Mouse (Mus musculus) hindbrain, embryonic 13.5 days (tissue): ENCODE data around the gene Myo5a. TPM values are rescaled to one million over a fixed set of nuclear protein-coding genes. Genes with fewer than 3 reads are reported as not detected.
A peak's percentile ranks its signal among the peaks of the same experiment; 100 is the strongest.

Experiments used
- ATAC-seq: fragments of 200-750 bp; cut with Nextera tagmentation; 2 replicates; pipeline ENCODE4 v1.8.0; 2017; ENCODE audit warnings: moderate TSS enrichment; ENCODE audit not compliant: low FRiP score
- H3K27ac ChIP-seq: fragments of 300-500 bp; sonication (generic); 2 replicates; pipeline ENCODE4 v1.5.1; 2015; ENCODE audit warnings: inconsistent platforms, mild to moderate bottlenecking, moderate library complexity
- H3K27me3 ChIP-seq: fragments of 300-500 bp; sonication (generic); 2 replicates; pipeline ENCODE4 v1.6.1; 2015; ENCODE audit warnings: mild to moderate bottlenecking, inconsistent platforms
- H3K36me3 ChIP-seq: fragments of 300-500 bp; sonication (generic); 2 replicates; pipeline ENCODE4 v1.6.1; 2015; ENCODE audit warnings: mild to moderate bottlenecking, inconsistent platforms
- H3K4me1 ChIP-seq: fragments of 300-500 bp; sonication (generic); replicated peaks from 2 replicates; pipeline ENCODE4 v1.6.1; 2015; ENCODE audit warnings: inconsistent platforms
- H3K4me2 ChIP-seq: fragments of 300-500 bp; sonication (generic); 2 replicates; pipeline ENCODE4 v1.6.1; 2015; ENCODE audit warnings: inconsistent platforms, mild to moderate bottlenecking, moderate library complexity
- H3K4me3 ChIP-seq: fragments of 300-500 bp; sonication (generic); 2 replicates; pipeline ENCODE4 v1.5.1; 2015; ENCODE audit warnings: mild to moderate bottlenecking, inconsistent platforms
- H3K9ac ChIP-seq: fragments of 300-500 bp; sonication (generic); 2 replicates; pipeline ENCODE4 v1.6.1; 2015; ENCODE audit warnings: mild to moderate bottlenecking, inconsistent platforms
- H3K9me3 ChIP-seq: fragments of 300-500 bp; sonication (generic); 2 replicates; pipeline ENCODE4 v1.6.1; 2016; ENCODE audit warnings: inconsistent platforms
- WGBS: fragments of 180-500 bp; shearing (Covaris S2); methylation state at CpG from one replicate; pipeline ENCODE4 v1.1.7; 2015; 5-methylcytosine and 5-hydroxymethylcytosine counted together
- polyA plus RNA-seq: library from polyadenylated mRNA; unstranded; fragments of >200 nt; fragmentation: Nextera tagmentation; extraction: Ambion mirVana; gene quantifications from 2 replicates; pipeline ENCODE4 v1.2.1, GENCODE M21; 2015

Gene Myo5a
- polyA plus RNA-seq, 1 experiment from 2014 or later, result 30.0 TPM

- H3K27ac ChIP-seq, result no peak overlapping the region
- no peak overlapping the region for H3K4me2 ChIP-seq
- peaks cover 20% of the 10 kb centered on the region for H3K4me1 ChIP-seq
- no peaks in the 10 kb centered on the region for H3K27me3 ChIP-seq
- H3K9me3 ChIP-seq, result no peaks in the 10 kb centered on the region
- H3K9ac ChIP-seq, result no peak overlapping the region
- H3K36me3 ChIP-seq, result peaks cover 9% of the 10 kb centered on the region
- ATAC-seq, result no peak
- 83% methylated on average over 2 of the region's 2 CpGs for WGBS
- H3K4me3 ChIP-seq, result no peak overlapping the region
Measured at GRCm38 (mm10) chr9:75041840-75042525, 28.8 kb upstream of the Myo5a start.

- no peak overlapping the region for H3K9ac ChIP-seq
- H3K4me3 ChIP-seq, result no peak overlapping the region
- no peaks in the 10 kb centered on the region for H3K9me3 ChIP-seq
- no peak for ATAC-seq
- H3K27me3 ChIP-seq, result no peaks in the 10 kb centered on the region
- peaks cover 15% of the 10 kb centered on the region for H3K4me1 ChIP-seq
- 100% methylated on average over 2 of the region's 2 CpGs for WGBS
- no peak overlapping the region for H3K27ac ChIP-seq
- H3K4me2 ChIP-seq, result no peak overlapping the region
- peaks cover 9% of the 10 kb centered on the region for H3K36me3 ChIP-seq
Measured at GRCm38 (mm10) chr9:75043191-75043590, 27.6 kb upstream of the Myo5a start.

GRCm38 (mm10) chr9:75047079-75047478 is 23.7 kb upstream of the Myo5a start:
- Histone ChIP-seq H3K4me1 (no peaks in the 10 kb centered on the region), H3K4me2 (no peak overlapping the region), H3K27ac (no peak overlapping the region), H3K36me3 (peaks cover 9% of the 10 kb centered on the region), H3K4me3 (no peak overlapping the region), H3K9ac (no peak overlapping the region), H3K9me3 (no peaks in the 10 kb centered on the region), H3K27me3 (no peaks in the 10 kb centered on the region)
- ATAC-seq, result no peak

- no peak for ATAC-seq
- Histone ChIP-seq H3K27ac (no peak overlapping the region), H3K4me3 (no peak overlapping the region), H3K4me2 (no peak overlapping the region), H3K4me1 (no peaks in the 10 kb centered on the region), H3K27me3 (no peaks in the 10 kb centered on the region), H3K9ac (no peak overlapping the region), H3K9me3 (no peaks in the 10 kb centered on the region), H3K36me3 (peaks cover 9% of the 10 kb centered on the region)
- WGBS, result 83% methylated on average over 3 of the region's 3 CpGs
Measured at GRCm38 (mm10) chr9:75049100-75049499, 21.7 kb upstream of the Myo5a start.

GRCm38 (mm10) chr9:75050003-75050402 is 20.8 kb upstream of the Myo5a start:
- H3K27me3 ChIP-seq, result no peaks in the 10 kb centered on the region
- no peaks in the 10 kb centered on the region for H3K4me1 ChIP-seq
- no peak overlapping the region for H3K4me2 ChIP-seq
- no peak overlapping the region for H3K27ac ChIP-seq
- no peak overlapping the region for H3K9ac ChIP-seq
- no peaks in the 10 kb centered on the region for H3K9me3 ChIP-seq
- peaks cover 9% of the 10 kb centered on the region for H3K36me3 ChIP-seq
- peak; percentile 59; the same call in 1 of the 2 replicates for ATAC-seq
- WGBS, result 35% methylated on average over 3 of the region's 3 CpGs
- no peak overlapping the region for H3K4me3 ChIP-seq

GRCm38 (mm10) chr9:75051841-75052240 is 19.0 kb upstream of the Myo5a start:
- Histone ChIP-seq H3K36me3 (peaks cover 6% of the 10 kb centered on the region), H3K4me2 (no peak overlapping the region), H3K4me1 (no peaks in the 10 kb centered on the region), H3K4me3 (no peak overlapping the region), H3K27me3 (no peaks in the 10 kb centered on the region), H3K27ac (no peak overlapping the region), H3K9me3 (no peaks in the 10 kb centered on the region), H3K9ac (no peak overlapping the region)
- WGBS, result 89% methylated on average over 4 of the region's 4 CpGs
- ATAC-seq, result no peak

GRCm38 (mm10) chr9:75055046-75055445 is 15.8 kb upstream of the Myo5a start:
- no peak for ATAC-seq
- H3K4me1 ChIP-seq, result no peaks in the 10 kb centered on the region
- no peak overlapping the region for H3K27ac ChIP-seq
- H3K36me3 ChIP-seq, result peaks cover 22% of the 10 kb centered on the region
- no peak overlapping the region for H3K9ac ChIP-seq
- H3K27me3 ChIP-seq, result no peaks in the 10 kb centered on the region
- WGBS, result 92% methylated on average over 5 of the region's 5 CpGs
- H3K9me3 ChIP-seq, result no peaks in the 10 kb centered on the region
- H3K4me3 ChIP-seq, result no peak overlapping the region
- H3K4me2 ChIP-seq, result no peak overlapping the region

- Histone ChIP-seq H3K9ac (no peak overlapping the region), H3K4me1 (0 out of 2 replicates have a peak, but pooled peaks cover under 1% of the 10 kb centered on the region), H3K9me3 (no peaks in the 10 kb centered on the region), H3K36me3 (peaks cover 2% of the 10 kb centered on the region; the same call in 1 of the 2 replicates), H3K27ac (no peak overlapping the region), H3K4me3 (no peak overlapping the region), H3K4me2 (no peak overlapping the region), H3K27me3 (no peaks in the 10 kb centered on the region)
- no peak for ATAC-seq
- WGBS, result 76% methylated on average over 9 of the region's 9 CpGs
Measured at GRCm38 (mm10) chr9:75064678-75065331, 6.0 kb upstream of the Myo5a start.

GRCm38 (mm10) chr9:75071029-75071705 is 352 bp downstream of the Myo5a start:
- ATAC-seq, result peak; percentile 96
- no peaks in the 10 kb centered on the region for H3K27me3 ChIP-seq
- peaks cover 37% of the 10 kb centered on the region for H3K4me1 ChIP-seq
- H3K27ac ChIP-seq, result peak overlapping the region; percentile 98
- peak overlapping the region; percentile 67 for H3K4me2 ChIP-seq
- peak overlapping the region; percentile 98 for H3K9ac ChIP-seq
- WGBS, result 0% methylated on average over 62 of the region's 92 CpGs
- H3K36me3 ChIP-seq, result no peaks in the 10 kb centered on the region
- H3K9me3 ChIP-seq, result no peaks in the 10 kb centered on the region
- H3K4me3 ChIP-seq, result peak overlapping the region; percentile 93

GRCm38 (mm10) chr9:75071706-75072192 is 934 bp downstream of the Myo5a start:
- Histone ChIP-seq H3K9ac (peak overlapping the region; percentile 98), H3K9me3 (no peaks in the 10 kb centered on the region), H3K27ac (peak overlapping the region; percentile 98), H3K4me3 (peak overlapping the region; percentile 93), H3K4me2 (peak overlapping the region; percentile 67), H3K36me3 (no peaks in the 10 kb centered on the region), H3K27me3 (no peaks in the 10 kb centered on the region), H3K4me1 (peaks cover 37% of the 10 kb centered on the region)
- WGBS, result under 1% methylated on average over 29 of the region's 29 CpGs
- ATAC-seq, result peak; percentile 30

GRCm38 (mm10) chr9:75072361-75072760 is 1.5 kb downstream of the Myo5a start:
- 9% methylated on average over 3 of the region's 3 CpGs for WGBS
- peak overlapping the region; percentile 98 for H3K27ac ChIP-seq
- peaks cover 43% of the 10 kb centered on the region for H3K4me1 ChIP-seq
- peak overlapping the region; percentile 93 for H3K4me3 ChIP-seq
- no peaks in the 10 kb centered on the region for H3K36me3 ChIP-seq
- H3K27me3 ChIP-seq, result no peaks in the 10 kb centered on the region
- peak overlapping the region; percentile 67 for H3K4me2 ChIP-seq
- ATAC-seq, result no peak
- H3K9me3 ChIP-seq, result no peaks in the 10 kb centered on the region
- peak overlapping the region; percentile 98 for H3K9ac ChIP-seq

GRCm38 (mm10) chr9:75077191-75077590 is 6.4 kb downstream of the Myo5a start:
- no peaks in the 10 kb centered on the region for H3K9me3 ChIP-seq
- H3K4me2 ChIP-seq, result no peak overlapping the region
- no peak overlapping the region for H3K4me3 ChIP-seq
- peaks cover 38% of the 10 kb centered on the region for H3K4me1 ChIP-seq
- no peak overlapping the region for H3K27ac ChIP-seq
- ATAC-seq, result no peak
- no peak overlapping the region for H3K9ac ChIP-seq
- no peaks in the 10 kb centered on the region for H3K36me3 ChIP-seq
- H3K27me3 ChIP-seq, result no peaks in the 10 kb centered on the region
